In genomic region chr9:42853077-42853476, GRCm38 (mm10) we compare ENCODE assay signal across 25 mouse cellular contexts.
"Had no signal": no experiment of that assay in that cellular context is flagged by ENCODE, and none has a peak within 500 bp of the region (broad histone marks: within the 10 kb centered on the region; RNA-seq: fewer than 3 reads in every experiment).

No protein-coding gene starts in this region.

- ATAC-seq: forebrain, postnatal 0 days; hindbrain, postnatal 0 days; intestine, embryonic 16.5 days had no signal

- H3K27me3 ChIP-seq: hindbrain, embryonic 15.5 days; kidney, embryonic 15.5 days; limb, embryonic 13.5 days had no signal

- H3K4me2 ChIP-seq: heart, embryonic 11.5 days; heart, embryonic 13.5 days; heart, embryonic 15.5 days; hindbrain, embryonic 13.5 days; hindbrain, embryonic 15.5 days; kidney, embryonic 15.5 days; limb, embryonic 13.5 days; limb, embryonic 15.5 days had no signal

- H3K4me1 ChIP-seq: heart, embryonic 15.5 days; hindbrain, embryonic 15.5 days; limb, embryonic 15.5 days had no signal

- H3K9ac ChIP-seq: forebrain, postnatal 0 days; heart, embryonic 13.5 days; heart, embryonic 15.5 days; hindbrain, embryonic 13.5 days; hindbrain, embryonic 15.5 days; kidney, embryonic 15.5 days; limb, embryonic 13.5 days; limb, embryonic 15.5 days had no signal

- DNase-seq: forebrain, postnatal 0 days; gastrocnemius, postnatal 14 days; gastrocnemius, postnatal 36 days; heart, adult 11 months; heart, adult 2 months; heart, postnatal 14 days; heart, postnatal 36 days; kidney, adult 11 months; kidney, adult 2 months; kidney, adult 9 months; kidney, postnatal 14 days; kidney, postnatal 36 days; layer of hippocampus, postnatal 36 days; left cerebral cortex, postnatal 4 days had no signal

- H3K36me3 ChIP-seq: heart, embryonic 13.5 days; heart, embryonic 15.5 days; hindbrain, embryonic 13.5 days; hindbrain, embryonic 15.5 days; kidney, embryonic 15.5 days; limb, embryonic 13.5 days; limb, embryonic 15.5 days had no signal

- H3K9me3 ChIP-seq: heart, embryonic 13.5 days; heart, embryonic 15.5 days; hindbrain, embryonic 13.5 days; hindbrain, embryonic 15.5 days; kidney, embryonic 15.5 days; limb, embryonic 13.5 days; limb, embryonic 15.5 days had no signal

- H3K27ac ChIP-seq: heart, adult 2 months; heart, embryonic 13.5 days; heart, embryonic 15.5 days; hindbrain, embryonic 13.5 days; hindbrain, embryonic 15.5 days; hindbrain, postnatal 0 days; kidney, embryonic 15.5 days; kidney, postnatal 0 days; limb, embryonic 13.5 days; limb, embryonic 15.5 days had no signal

- H3K4me3 ChIP-seq: heart, adult 2 months; heart, embryonic 13.5 days; heart, embryonic 15.5 days; hindbrain, embryonic 13.5 days; hindbrain, embryonic 15.5 days; kidney, embryonic 15.5 days; limb, embryonic 13.5 days; limb, embryonic 15.5 days had no signal
